Mouse (Mus musculus): ENCODE data around the gene Psmd2. TPM values are rescaled to one million over a fixed set of nuclear protein-coding genes. Genes with fewer than 3 reads are reported as not detected.
A peak's percentile ranks its signal among the peaks of the same experiment; 100 is the strongest.

The Psmd2 gene
- polyA plus RNA-seq, 1 experiment = 45.0 TPM

- Histone ChIP-seq H3K4me3 (ENCODE audit: low read depth, low read length) (peak within 1 kb of the TSS; percentile 48), H3K27ac (ENCODE audit: insufficient read depth, low read depth, low read length) (no peak within 1 kb of the TSS), H3K36me3 (ENCODE audit: control insufficient read depth, insufficient read depth, low read length) (no peaks in the 10 kb centered on the region), H3K4me1 (ENCODE audit: control insufficient read depth, insufficient read depth, insufficient read length, low read length) (peaks cover 6% of the 10 kb centered on the region), H3K27me3 (ENCODE audit: control insufficient read depth, insufficient read depth, low read length) (peaks cover 23% of the 10 kb centered on the region)
- 10% methylated on average over 52 of the region's 54 CpGs for WGBS
- TF ChIP-seq CTCF (IDR thresholded peaks at IDR 0.05; ENCODE audit: extremely low read depth, insufficient read length, insufficient replicate concordance, low read depth, low read length) (no peak), POLR2A (IDR thresholded peaks at IDR 0.05; ENCODE audit: low read depth, low read length) (no peak)
Measured at GRCm38 (mm10) chr16:20629731-20630634, 21.5 kb upstream of the Psmd2 start, which contains the start of gene Ece2. Gene Ece2, plus strand, starts transcription at chr16:20629828.

- no peak overlapping the region for H3K4me3 ChIP-seq (ENCODE audit: low read depth, low read length)
- H3K27me3 ChIP-seq (ENCODE audit: control insufficient read depth, insufficient read depth, low read length) = no peaks in the 10 kb centered on the region
- no peaks in the 10 kb centered on the region for H3K36me3 ChIP-seq (ENCODE audit: control insufficient read depth, insufficient read depth, low read length)
- TF ChIP-seq CTCF (IDR thresholded peaks at IDR 0.05; ENCODE audit: extremely low read depth, insufficient read length, insufficient replicate concordance, low read depth, low read length) = no peak
- TF ChIP-seq POLR2A (IDR thresholded peaks at IDR 0.05; ENCODE audit: low read depth, low read length) = no peak
- no peak overlapping the region for H3K27ac ChIP-seq (ENCODE audit: insufficient read depth, low read depth, low read length)
- 56% methylated on average over 8 of the region's 8 CpGs for WGBS
- 0 out of 2 replicates have a peak, but pooled peaks cover 2% of the 10 kb centered on the region for H3K4me1 ChIP-seq (ENCODE audit: control insufficient read depth, insufficient read depth, insufficient read length, low read length)
Measured at GRCm38 (mm10) chr16:20637410-20637809, 14.0 kb upstream of the Psmd2 start.

- Histone ChIP-seq H3K27ac (ENCODE audit: insufficient read depth, low read depth, low read length) (no peak overlapping the region), H3K4me3 (ENCODE audit: low read depth, low read length) (no peak overlapping the region), H3K36me3 (ENCODE audit: control insufficient read depth, insufficient read depth, low read length) (no peaks in the 10 kb centered on the region), H3K4me1 (ENCODE audit: control insufficient read depth, insufficient read depth, insufficient read length, low read length) (0 out of 2 replicates have a peak, but pooled peaks cover 2% of the 10 kb centered on the region), H3K27me3 (ENCODE audit: control insufficient read depth, insufficient read depth, low read length) (no peaks in the 10 kb centered on the region)
- no peak for TF ChIP-seq POLR2A (IDR thresholded peaks at IDR 0.05; ENCODE audit: low read depth, low read length)
- no peak for TF ChIP-seq CTCF (IDR thresholded peaks at IDR 0.05; ENCODE audit: extremely low read depth, insufficient read length, insufficient replicate concordance, low read depth, low read length)
- WGBS = 78% methylated on average over 8 of the region's 8 CpGs
Measured at GRCm38 (mm10) chr16:20638367-20638766, 13.1 kb upstream of the Psmd2 start.

GRCm38 (mm10) chr16:20642161-20642560 is 9.3 kb upstream of the Psmd2 start:
- Histone ChIP-seq H3K27me3 (ENCODE audit: control insufficient read depth, insufficient read depth, low read length) (no peaks in the 10 kb centered on the region), H3K27ac (ENCODE audit: insufficient read depth, low read depth, low read length) (no peak overlapping the region), H3K4me1 (ENCODE audit: control insufficient read depth, insufficient read depth, insufficient read length, low read length) (0 out of 2 replicates have a peak, but pooled peaks cover 2% of the 10 kb centered on the region), H3K4me3 (ENCODE audit: low read depth, low read length) (no peak overlapping the region), H3K36me3 (ENCODE audit: control insufficient read depth, insufficient read depth, low read length) (no peaks in the 10 kb centered on the region)
- TF ChIP-seq CTCF (IDR thresholded peaks at IDR 0.05; ENCODE audit: extremely low read depth, insufficient read length, insufficient replicate concordance, low read depth, low read length) (peak; percentile 86), POLR2A (IDR thresholded peaks at IDR 0.05; ENCODE audit: low read depth, low read length) (no peak)
- under 1% methylated on average over 8 of the region's 8 CpGs for WGBS

GRCm38 (mm10) chr16:20643911-20644310 is 7.5 kb upstream of the Psmd2 start:
- Histone ChIP-seq H3K27me3 (ENCODE audit: control insufficient read depth, insufficient read depth, low read length) (no peaks in the 10 kb centered on the region), H3K4me3 (ENCODE audit: low read depth, low read length) (no peak overlapping the region), H3K36me3 (ENCODE audit: control insufficient read depth, insufficient read depth, low read length) (no peaks in the 10 kb centered on the region), H3K4me1 (ENCODE audit: control insufficient read depth, insufficient read depth, insufficient read length, low read length) (0 out of 2 replicates have a peak, but pooled peaks cover 2% of the 10 kb centered on the region), H3K27ac (ENCODE audit: insufficient read depth, low read depth, low read length) (no peak overlapping the region)
- TF ChIP-seq POLR2A (IDR thresholded peaks at IDR 0.05; ENCODE audit: low read depth, low read length) (no peak), CTCF (IDR thresholded peaks at IDR 0.05; ENCODE audit: extremely low read depth, insufficient read length, insufficient replicate concordance, low read depth, low read length) (no peak)
- 82% methylated on average over 7 of the region's 7 CpGs for WGBS

GRCm38 (mm10) chr16:20651947-20652310 is 477 bp downstream of the Psmd2 start:
- Histone ChIP-seq H3K4me3 (ENCODE audit: low read depth, low read length) (peak overlapping the region; percentile 87), H3K27me3 (ENCODE audit: control insufficient read depth, insufficient read depth, low read length) (no peaks in the 10 kb centered on the region), H3K27ac (ENCODE audit: insufficient read depth, low read depth, low read length) (peak overlapping the region; percentile 3; the same call in 1 of the 2 replicates), H3K4me1 (ENCODE audit: control insufficient read depth, insufficient read depth, insufficient read length, low read length) (no peaks in the 10 kb centered on the region), H3K36me3 (ENCODE audit: control insufficient read depth, insufficient read depth, low read length) (peaks cover 23% of the 10 kb centered on the region)
- 0 out of 2 replicates have a peak, but pooled peaks have one; percentile 7 for TF ChIP-seq CTCF (IDR thresholded peaks at IDR 0.05; ENCODE audit: extremely low read depth, insufficient read length, insufficient replicate concordance, low read depth, low read length)
- TF ChIP-seq POLR2A (IDR thresholded peaks at IDR 0.05; ENCODE audit: low read depth, low read length) = no peak
- 5% methylated on average over 12 of the region's 12 CpGs for WGBS

GRCm38 (mm10) chr16:20653315-20653714 is 1.9 kb downstream of the Psmd2 start:
- no peaks in the 10 kb centered on the region for H3K4me1 ChIP-seq (ENCODE audit: control insufficient read depth, insufficient read depth, insufficient read length, low read length)
- no peak for TF ChIP-seq POLR2A (IDR thresholded peaks at IDR 0.05; ENCODE audit: low read depth, low read length)
- TF ChIP-seq CTCF (IDR thresholded peaks at IDR 0.05; ENCODE audit: extremely low read depth, insufficient read length, insufficient replicate concordance, low read depth, low read length) = no peak
- H3K4me3 ChIP-seq (ENCODE audit: low read depth, low read length) = no peak overlapping the region
- peaks cover 32% of the 10 kb centered on the region for H3K36me3 ChIP-seq (ENCODE audit: control insufficient read depth, insufficient read depth, low read length)
- WGBS = 61% methylated on average over 2 of the region's 2 CpGs
- H3K27me3 ChIP-seq (ENCODE audit: control insufficient read depth, insufficient read depth, low read length) = no peaks in the 10 kb centered on the region
- no peak overlapping the region for H3K27ac ChIP-seq (ENCODE audit: insufficient read depth, low read depth, low read length)

Data from small intestine, adult 2 months (tissue).